Mouse (Mus musculus) liver, embryonic 14.5 days (tissue): ENCODE measurements around the gene Dtd1. TPM values are rescaled to one million over a fixed set of nuclear protein-coding genes. Genes with fewer than 3 reads are reported as not detected.

Experiments
- ATAC-seq: fragments of 200-750 bp; cut with Nextera tagmentation; 2 replicates; pipeline ENCODE4 v1.8.0; 2017; ENCODE audit warnings: moderate number of reproducible peaks, mild to moderate bottlenecking, moderate library complexity; ENCODE audit not compliant: insufficient read depth
- DNase-seq, 3 experiments: peaks; one replicate each; pipeline ENCODE4 v3.0.0-alpha.2; 2012 to 2013; ENCODE audit warnings: low read depth in 3 of 3, low spot score in 3 of 3
- H3K27ac ChIP-seq: fragments of 300-500 bp; sonication (generic); 2 replicates; pipeline ENCODE4 v1.5.1; 2014; ENCODE audit warnings: moderate library complexity, mild to moderate bottlenecking, control low read depth, inconsistent platforms
- H3K27me3 ChIP-seq: fragments of 300-500 bp; sonication (generic); 2 replicates; pipeline ENCODE4 v1.6.1; 2014; ENCODE audit warnings: mild to moderate bottlenecking, low read length, moderate library complexity; ENCODE audit not compliant: control insufficient read depth, insufficient read depth
- H3K36me3 ChIP-seq: fragments of 300-500 bp; sonication (generic); replicated peaks from 2 replicates; pipeline ENCODE4 v1.6.1; 2014; ENCODE audit warnings: low read depth; ENCODE audit not compliant: control insufficient read depth, insufficient read depth
- H3K4me1 ChIP-seq, 2 experiments: fragments of 200-500 bp in 1 of 2; fragments of 300-500 bp in 1 of 2; sonication (generic) in 1 of 2; replicated peaks; 2 replicates each; pipeline ENCODE4 v1.6.1; 2012 to 2014; ENCODE audit warnings: antibody characterized with exemption in 1 of 2, inconsistent platforms in 1 of 2, low read length in 1 of 2; ENCODE audit not compliant: control insufficient read depth in 2 of 2, insufficient read depth in 2 of 2
- H3K4me2 ChIP-seq: fragments of 300-500 bp; sonication (generic); 2 replicates; pipeline ENCODE4 v1.6.1; 2014; ENCODE audit warnings: low read depth, mild to moderate bottlenecking, control low read depth, moderate library complexity
- H3K4me3 ChIP-seq, 2 experiments: fragments of 200-500 bp in 1 of 2; fragments of 300-500 bp in 1 of 2; sonication (generic) in 1 of 2; 2 replicates each; pipeline ENCODE4 v1.5.1; 2012 to 2014; ENCODE audit warnings: low read depth in 2 of 2, low read length in 2 of 2, mild to moderate bottlenecking in 2 of 2, control low read depth in 1 of 2, inconsistent platforms in 1 of 2, moderate library complexity in 1 of 2; ENCODE audit not compliant: insufficient read depth in 1 of 2
- H3K9ac ChIP-seq: fragments of 300-500 bp; sonication (generic); replicated peaks from 2 replicates; pipeline ENCODE4 v1.6.1; 2014; ENCODE audit warnings: mild to moderate bottlenecking, control low read depth, moderate library complexity
- H3K9me3 ChIP-seq: fragments of 300-500 bp; sonication (generic); 2 replicates; pipeline ENCODE4 v1.6.1; 2016; ENCODE audit warnings: low read length, mixed read lengths; ENCODE audit not compliant: control insufficient read depth
- CTCF ChIP-seq: IDR thresholded peaks from 2 replicates; pipeline ENCODE4 v1.5.1; 2016; ENCODE audit warnings: antibody characterized with exemption, low read depth, control low read depth
- EP300 ChIP-seq: IDR thresholded peaks from 2 replicates; pipeline ENCODE4 v1.6.1; 2016; ENCODE audit warnings: antibody characterized with exemption, low read depth
- WGBS: fragments of 180-500 bp; shearing (Covaris S2); extraction: QIAGEN DNeasy Blood & Tissue Kit; methylation state at CpG from one replicate; pipeline ENCODE4 v1.1.7; 2014; ENCODE audit not compliant: insufficient replicate concordance; 5-methylcytosine and 5-hydroxymethylcytosine counted together
- polyA plus RNA-seq, 2 experiments: library from polyadenylated mRNA; depleted of rRNA in 1 of 2; stranded (reverse) in 1 of 2; unstranded in 1 of 2; fragments of >200 nt; fragmentation: Nextera tagmentation in 1 of 2; extraction: Ambion mirVana in 1 of 2; gene quantifications; 2 replicates each; pipeline versions ENCODE4 v1.2.1 to v1.2.3; 2012 to 2014

Dtd1 gene
- polyA plus RNA-seq, 2 experiments, result 10.6 to 21.0 TPM

- H3K9me3 ChIP-seq, result no peaks in the 10 kb centered on the region
- no peaks in the 10 kb centered on the region for H3K27me3 ChIP-seq
- TF ChIP-seq CTCF (no peak), EP300 (no peak)
- no peak overlapping the region for H3K4me2 ChIP-seq
- H3K36me3 ChIP-seq, result no peaks in the 10 kb centered on the region
- no peak overlapping the region for H3K4me3 ChIP-seq
- no peak overlapping the region for H3K27ac ChIP-seq
- DNase-seq, result no peak
- no peak for ATAC-seq
- 74% methylated on average over 4 of the region's 4 CpGs for WGBS
- H3K9ac ChIP-seq, result no peak overlapping the region
- H3K4me1 ChIP-seq, result no peaks in the 10 kb centered on the region
These were observed 53.1 kb downstream of the Dtd1 start for GRCm38 (mm10) chr2:144652841-144653240.

- H3K27ac ChIP-seq, result no peak overlapping the region
- DNase-seq (no peak), ATAC-seq (no peak)
- H3K9ac ChIP-seq, result no peak overlapping the region
- H3K9me3 ChIP-seq, result no peaks in the 10 kb centered on the region
- no peak overlapping the region for H3K4me3 ChIP-seq
- 64% methylated on average over 3 of the region's 3 CpGs for WGBS
- TF ChIP-seq CTCF (no peak), EP300 (no peak)
- no peak overlapping the region for H3K4me2 ChIP-seq
- no peaks in the 10 kb centered on the region for H3K4me1 ChIP-seq
- H3K36me3 ChIP-seq, result no peaks in the 10 kb centered on the region
- no peaks in the 10 kb centered on the region for H3K27me3 ChIP-seq
These were observed 55.6 kb downstream of the Dtd1 start for GRCm38 (mm10) chr2:144655307-144655706.

- Histone ChIP-seq H3K9me3 (no peaks in the 10 kb centered on the region), H3K4me3 (no peak overlapping the region), H3K4me2 (no peak overlapping the region), H3K27ac (no peak overlapping the region), H3K9ac (no peak overlapping the region), H3K36me3 (no peaks in the 10 kb centered on the region), H3K27me3 (no peaks in the 10 kb centered on the region), H3K4me1 (no peaks in the 10 kb centered on the region)
- no peak for DNase-seq
- TF ChIP-seq CTCF (no peak), EP300 (no peak)
- ATAC-seq, result no peak
- WGBS, result 69% methylated on average over 4 of the region's 4 CpGs
These were observed 68.8 kb downstream of the Dtd1 start for GRCm38 (mm10) chr2:144668507-144668906.

- H3K9me3 ChIP-seq, result no peaks in the 10 kb centered on the region
- ATAC-seq, result no peak
- no peak for TF ChIP-seq CTCF
- TF ChIP-seq EP300, result no peak
- no peaks in the 10 kb centered on the region for H3K4me1 ChIP-seq
- H3K27ac ChIP-seq, result no peak overlapping the region
- H3K4me2 ChIP-seq, result no peak overlapping the region
- H3K4me3 ChIP-seq, result no peak overlapping the region
- no peaks in the 10 kb centered on the region for H3K36me3 ChIP-seq
- no peak overlapping the region for H3K9ac ChIP-seq
- no peaks in the 10 kb centered on the region for H3K27me3 ChIP-seq
- WGBS, result 71% methylated on average over 5 of the region's 5 CpGs
- DNase-seq, result no peak
These were observed 70.7 kb downstream of the Dtd1 start for GRCm38 (mm10) chr2:144670289-144670930.

GRCm38 (mm10) chr2:144672397-144672796 is 72.7 kb downstream of the Dtd1 start:
- Histone ChIP-seq H3K4me1 (no peaks in the 10 kb centered on the region), H3K9ac (no peak overlapping the region), H3K27me3 (no peaks in the 10 kb centered on the region), H3K9me3 (no peaks in the 10 kb centered on the region), H3K36me3 (no peaks in the 10 kb centered on the region), H3K4me2 (no peak overlapping the region), H3K4me3 (no peak overlapping the region), H3K27ac (no peak overlapping the region)
- DNase-seq (no peak), ATAC-seq (no peak)
- TF ChIP-seq CTCF (no peak), EP300 (no peak)
- WGBS, result 65% methylated on average over 5 of the region's 5 CpGs
